Mouse (Mus musculus) gastrocnemius, postnatal 14 days (tissue): ENCODE measurements around the gene Irf6. TPM values are rescaled to one million over a fixed set of nuclear protein-coding genes. Genes with fewer than 3 reads are reported as not detected.

Experiments used
- DNase-seq: peaks from one replicate; pipeline ENCODE4 v3.0.0; 2021; ENCODE audit warnings: mixed read lengths
- intact Hi-C: fragments of 180-260 bp; cut with DNase I; formaldehyde crosslinking; loops from one replicate; pipeline ENCODE4 v1.15.1; 2025; ENCODE audit warnings: low total_unique reads
- total RNA-seq, 2 experiments: library from RNA; stranded (reverse); gene quantifications; 2 replicates each; pipeline ENCODE4 v1.2.3; 2021

The Irf6 gene
- total RNA-seq, 2 experiments from 2014 or later = 1.6 to 2.0 TPM

- intact Hi-C loops = no loop called here
- no peak for DNase-seq
Observed at GRCm38 (mm10) chr1:193194416-193195140, 41.7 kb downstream of the Irf6 start.

- intact Hi-C loops = no loop called here
- DNase-seq = no peak
Observed at GRCm38 (mm10) chr1:193195169-193195810, 42.4 kb downstream of the Irf6 start.

- intact Hi-C loops = no loop called here
- DNase-seq = peak; percentile 56
Observed at GRCm38 (mm10) chr1:193197494-193198205, 44.7 kb downstream of the Irf6 start.

GRCm38 (mm10) chr1:193198312-193198711 is 45.4 kb downstream of the Irf6 start:
- DNase-seq = no peak
- intact Hi-C loops = no loop called here

GRCm38 (mm10) chr1:193200640-193201382 is 47.9 kb downstream of the Irf6 start:
- intact Hi-C loops = loop anchor here (10.0 kb wide), 1 partner anchor 114 kb away; no protein-coding TSS in a partner anchor
- no peak for DNase-seq

- DNase-seq = no peak
Observed at GRCm38 (mm10) chr1:193201383-193201778, 48.5 kb downstream of the Irf6 start, which contains the start of gene Traf3ip3. Gene Traf3ip3, minus strand, starts transcription at chr1:193201703.

GRCm38 (mm10) chr1:193203821-193204220 is 50.9 kb downstream of the Irf6 start:
- no peak for DNase-seq
- intact Hi-C loops = loop anchor here (10.0 kb wide), 1 partner anchor 111 kb away; no protein-coding TSS in a partner anchor

More at GRCm38 (mm10) chr1:193201383-193201778, 48.5 kb downstream of the Irf6 start, which contains the start of gene Traf3ip3:
- intact Hi-C loops = loop anchor here (10.0 kb wide), 1 partner anchor 113 kb away; no protein-coding TSS in a partner anchor

GRCm38 (mm10) chr1:193205431-193205830 is 52.5 kb downstream of the Irf6 start:
- intact Hi-C loops = loop anchor here (10.0 kb wide), 1 partner anchor 109 kb away; no protein-coding TSS in a partner anchor
- DNase-seq = no peak

- intact Hi-C loops = loop anchor here (10.0 kb wide), 1 partner anchor 107 kb away; no protein-coding TSS in a partner anchor
- no peak for DNase-seq
Observed at GRCm38 (mm10) chr1:193207503-193207902, 54.6 kb downstream of the Irf6 start, which contains the start of gene Lamb3. Gene Lamb3, plus strand, starts transcription at chr1:193207699.

GRCm38 (mm10) chr1:193208178-193208577 is 55.3 kb downstream of the Irf6 start:
- intact Hi-C loops = loop anchor here (10.0 kb wide), 1 partner anchor 107 kb away; no protein-coding TSS in a partner anchor
- peak; percentile 54 for DNase-seq

- intact Hi-C loops = no loop called here
- no peak for DNase-seq
Observed at GRCm38 (mm10) chr1:193211371-193211770, 58.5 kb downstream of the Irf6 start.

- intact Hi-C loops = no loop called here
- no peak for DNase-seq
Observed at GRCm38 (mm10) chr1:193214053-193214452, 61.1 kb downstream of the Irf6 start.

GRCm38 (mm10) chr1:193216000-193216399 is 63.1 kb downstream of the Irf6 start:
- no peak for DNase-seq
- intact Hi-C loops = no loop called here

GRCm38 (mm10) chr1:193220408-193220807 is 67.5 kb downstream of the Irf6 start:
- intact Hi-C loops = no loop called here
- DNase-seq = no peak

Other genes with a start within 250 kb of the Irf6 start
- under 1 TPM; 0.18 to 0.31 TPM for gene Syt14, start 117.3 kb upstream of the Irf6 start, total RNA-seq
- gene Diexf, start 22.8 kb upstream of the Irf6 start, total RNA-seq = 1 to 10 TPM; 7.2 to 9.5 TPM
- 1 to 10 TPM; 2.3 to 3.2 TPM for gene A130010J15Rik, start 14.9 kb downstream of the Irf6 start, total RNA-seq
- 1 to 10 TPM; 6.0 to 8.4 TPM for gene Traf3ip3, start 48.6 kb downstream of the Irf6 start, total RNA-seq
- gene Lamb3, start 54.6 kb downstream of the Irf6 start, total RNA-seq = 1 to 10 TPM in 1 of 2 experiments, under 1 TPM in 1; 0.80 to 1.4 TPM
- gene Hsd11b1, start 111.0 kb downstream of the Irf6 start, total RNA-seq = 1 to 10 TPM; 5.7 to 7.0 TPM
- 10 to 100 TPM; 16.7 to 25.3 TPM for gene G0s2, start 120.1 kb downstream of the Irf6 start, total RNA-seq
- gene Camk1g, start 217.2 kb downstream of the Irf6 start, total RNA-seq = under 1 TPM; 0.18 to 0.33 TPM